Mouse (Mus musculus) hindbrain, embryonic 11.5 days (tissue): ENCODE results near the gene Ednra. TPM values are rescaled to one million over a fixed set of nuclear protein-coding genes. Genes with fewer than 3 reads are reported as not detected.
A peak's percentile ranks its signal among the peaks of the same experiment; 100 is the strongest.
"Not testable (repeated sequence)": the region's sequence is repeated elsewhere in the genome, so short reads cannot be mapped to it uniquely, and the experiment has no call there.

ENCODE experiments used
- ATAC-seq: fragments of 200-750 bp; cut with Nextera tagmentation; 2 replicates; pipeline ENCODE4 v1.8.0; 2017; ENCODE audit warnings: mild to moderate bottlenecking, moderate TSS enrichment, moderate library complexity; ENCODE audit not compliant: low FRiP score
- DNase-seq: peaks from one replicate; pipeline ENCODE4 v3.0.0-alpha.2; 2015; ENCODE audit warnings: low spot score
- H3K27ac ChIP-seq: fragments of 300-500 bp; sonication (generic); 2 replicates; pipeline ENCODE4 v1.5.1; 2014; ENCODE audit warnings: mild to moderate bottlenecking, low read depth, low read length
- H3K27me3 ChIP-seq: fragments of 300-500 bp; sonication (generic); 2 replicates; pipeline ENCODE4 v1.6.1; 2014; ENCODE audit warnings: mild to moderate bottlenecking, low read length, moderate library complexity, mixed read lengths; ENCODE audit not compliant: control insufficient read depth, insufficient read depth
- H3K36me3 ChIP-seq: fragments of 300-500 bp; sonication (generic); 2 replicates; pipeline ENCODE4 v1.6.1; 2014; ENCODE audit warnings: mild to moderate bottlenecking, low read length, moderate library complexity, mixed read lengths; ENCODE audit not compliant: control insufficient read depth, insufficient read depth
- H3K4me1 ChIP-seq: fragments of 300-500 bp; sonication (generic); replicated peaks from 2 replicates; pipeline ENCODE4 v1.6.1; 2014; ENCODE audit warnings: low read length, mixed read lengths; ENCODE audit not compliant: control insufficient read depth, insufficient read depth
- H3K4me2 ChIP-seq: fragments of 300-500 bp; sonication (generic); replicated peaks from 2 replicates; pipeline ENCODE4 v1.6.1; 2014; ENCODE audit warnings: mild to moderate bottlenecking, low read depth, low read length
- H3K4me3 ChIP-seq: fragments of 300-500 bp; sonication (generic); 2 replicates; pipeline ENCODE4 v1.5.1; 2014; ENCODE audit warnings: low read depth, low read length
- H3K9ac ChIP-seq: fragments of 300-500 bp; sonication (generic); 2 replicates; pipeline ENCODE4 v1.6.1; 2014; ENCODE audit warnings: low read depth, low read length
- H3K9me3 ChIP-seq: fragments of 300-500 bp; sonication (generic); 2 replicates; pipeline ENCODE4 v1.6.1; 2016; ENCODE audit warnings: low read length; ENCODE audit not compliant: control insufficient read depth
- WGBS: fragments of 180-500 bp; shearing (Covaris S2); extraction: QIAGEN DNeasy Blood & Tissue Kit; methylation state at CpG from one replicate; pipeline ENCODE4 v1.1.7; 2014; 5-methylcytosine and 5-hydroxymethylcytosine counted together
- polyA plus RNA-seq: library from polyadenylated mRNA; unstranded; fragments of >200 nt; fragmentation: Nextera tagmentation; extraction: Ambion mirVana; gene quantifications from 2 replicates; pipeline ENCODE4 v1.2.1, GENCODE M21; 2014

Ednra gene
- polyA plus RNA-seq, 1 experiment from 2014 or later = 23.9 TPM

DNA sequence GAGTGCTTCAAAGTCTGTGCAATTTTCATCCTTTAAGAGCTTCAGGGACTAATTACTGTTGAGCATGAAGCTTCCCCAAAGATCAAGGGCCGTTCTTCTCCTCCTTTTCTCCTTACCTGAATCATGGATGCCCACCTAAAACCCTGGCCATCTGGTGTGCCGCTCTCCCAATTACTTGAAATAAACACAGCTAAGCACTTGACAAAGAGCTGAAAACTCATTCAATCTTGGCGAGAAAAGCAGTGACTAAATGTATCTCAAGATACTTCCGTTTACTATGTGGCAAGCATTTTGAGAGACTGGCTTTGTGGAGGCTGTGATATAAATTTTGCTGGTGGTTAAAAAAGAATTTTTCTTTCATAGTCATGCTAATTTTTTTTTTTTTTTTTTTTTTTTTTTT lies 19.5 kb downstream of the Ednra start:
- WGBS = 93% methylated on average over 4 of the region's 4 CpGs
- ATAC-seq (no peak), DNase-seq (no peak)
- Histone ChIP-seq H3K9me3 (no peaks in the 10 kb centered on the region), H3K27me3 (no peaks in the 10 kb centered on the region), H3K4me3 (no peak overlapping the region), H3K9ac (no peak overlapping the region), H3K27ac (no peak overlapping the region), H3K36me3 (no peaks in the 10 kb centered on the region), H3K4me1 (no peaks in the 10 kb centered on the region), H3K4me2 (no peak overlapping the region)

DNA sequence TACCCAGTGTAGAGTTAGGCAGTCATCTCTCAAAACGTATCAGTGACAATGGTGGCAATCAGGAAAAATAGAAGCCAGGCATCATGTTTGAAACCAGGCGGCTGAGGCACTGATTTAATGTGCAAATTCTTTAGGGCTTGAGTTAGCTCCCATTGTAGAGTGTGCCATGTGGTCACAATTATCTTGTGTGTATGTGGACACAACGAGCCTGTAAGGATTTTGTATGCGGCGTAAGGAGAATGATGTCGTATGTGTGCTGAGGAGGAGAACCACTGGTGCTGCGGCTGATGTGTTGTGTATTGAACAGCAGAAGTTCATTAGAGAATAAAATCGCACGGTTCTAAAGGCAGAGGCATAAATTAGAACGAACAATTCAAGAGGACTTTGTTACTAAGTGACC lies 26.2 kb downstream of the Ednra start:
- WGBS = 84% methylated on average over 10 of the region's 10 CpGs
- no peak overlapping the region for H3K27ac ChIP-seq

DNA sequence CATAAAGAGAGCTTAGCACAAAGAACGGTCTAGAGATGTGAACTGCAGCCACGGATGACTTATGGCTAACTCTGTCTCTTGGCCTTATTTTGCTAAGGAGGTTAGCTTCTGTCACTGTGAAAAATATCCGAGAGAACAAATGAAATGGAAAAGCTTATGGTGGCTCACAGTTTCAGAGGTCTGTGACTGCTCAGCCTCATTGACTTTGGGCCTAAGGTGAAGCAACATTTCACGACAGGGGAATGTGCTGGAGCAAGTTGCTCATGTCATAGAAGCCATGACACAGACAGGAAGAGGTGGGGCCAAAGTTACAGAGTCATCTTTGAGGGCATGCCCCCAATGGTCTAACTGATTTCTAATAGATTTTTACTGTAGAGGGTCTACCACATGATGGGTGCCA lies 28.1 kb downstream of the Ednra start:
- DNase-seq = no peak
- no peak overlapping the region for H3K4me2 ChIP-seq
- H3K36me3 ChIP-seq = no peaks in the 10 kb centered on the region
- no peaks in the 10 kb centered on the region for H3K4me1 ChIP-seq
- no peak overlapping the region for H3K4me3 ChIP-seq
- no peak for ATAC-seq
- WGBS = 87% methylated on average over 4 of the region's 4 CpGs
- H3K27me3 ChIP-seq = no peaks in the 10 kb centered on the region
- H3K9ac ChIP-seq = no peak overlapping the region
- no peaks in the 10 kb centered on the region for H3K9me3 ChIP-seq
- no peak overlapping the region for H3K27ac ChIP-seq

More for the DNA sequence above, 26.2 kb downstream of the Ednra start:
- Histone ChIP-seq H3K9ac (no peak overlapping the region), H3K4me3 (no peak overlapping the region), H3K9me3 (no peaks in the 10 kb centered on the region), H3K4me2 (no peak overlapping the region), H3K36me3 (no peaks in the 10 kb centered on the region), H3K4me1 (no peaks in the 10 kb centered on the region), H3K27me3 (no peaks in the 10 kb centered on the region)
- no peak for ATAC-seq
- DNase-seq = no peak

DNA sequence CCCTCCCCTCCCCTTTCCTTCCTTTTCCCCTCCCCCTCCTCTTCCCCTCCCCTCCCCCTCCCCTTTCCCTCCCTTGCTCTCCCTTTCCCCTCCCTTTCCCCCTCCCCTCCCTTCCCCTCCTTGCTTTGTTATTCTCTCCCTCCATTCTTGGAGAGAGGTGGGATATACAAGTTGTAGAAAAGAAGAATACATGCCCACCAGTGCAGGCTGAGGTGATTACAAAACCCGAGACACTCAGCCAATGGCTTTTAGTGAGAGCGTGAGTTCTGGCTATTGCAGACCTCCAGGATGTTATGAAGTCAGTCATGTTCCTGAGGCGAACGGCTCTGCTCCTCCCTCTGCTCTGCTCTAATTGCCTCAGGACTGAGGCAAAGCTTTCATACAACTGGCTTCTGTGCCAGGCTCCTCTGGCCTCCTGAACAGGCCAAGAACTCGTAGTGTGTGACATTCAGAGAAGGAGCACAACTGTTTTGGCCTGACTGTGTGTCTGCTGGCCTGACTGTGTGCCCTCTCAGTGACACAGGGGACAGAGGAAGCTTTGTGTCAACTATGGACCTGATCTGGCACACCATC lies 28.7 kb downstream of the Ednra start:
- H3K9ac ChIP-seq = no peak overlapping the region
- 55% methylated on average over 5 of the region's 5 CpGs for WGBS
- H3K27ac ChIP-seq = no peak overlapping the region
- H3K27me3 ChIP-seq = no peaks in the 10 kb centered on the region
- no peaks in the 10 kb centered on the region for H3K36me3 ChIP-seq
- H3K9me3 ChIP-seq = no peaks in the 10 kb centered on the region
- no peak overlapping the region for H3K4me2 ChIP-seq
- H3K4me1 ChIP-seq = no peaks in the 10 kb centered on the region
- H3K4me3 ChIP-seq = no peak overlapping the region
- ATAC-seq (peak; percentile 38; the same call in 1 of the 2 replicates), DNase-seq (no peak)

DNA sequence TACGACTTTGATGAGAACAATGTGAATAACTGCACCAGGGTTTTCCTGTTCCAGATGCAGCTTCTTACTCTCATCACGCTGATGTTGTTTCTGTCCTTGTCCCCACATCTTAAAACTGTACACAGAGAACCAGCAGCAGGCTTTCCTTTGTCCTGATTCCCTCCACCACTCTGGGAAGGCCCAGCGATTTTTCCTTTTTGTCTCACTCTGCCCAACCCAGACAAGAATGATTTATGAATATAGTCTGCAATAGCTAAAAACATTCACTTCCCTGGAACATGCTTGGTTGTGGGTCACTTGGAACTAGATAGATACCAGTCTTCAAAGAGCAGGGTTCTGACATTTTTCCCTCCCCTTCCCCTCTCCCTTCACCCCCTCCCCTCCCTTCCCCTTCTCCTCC lies 29.2 kb downstream of the Ednra start:
- H3K9ac ChIP-seq = no peak overlapping the region
- H3K4me2 ChIP-seq = no peak overlapping the region
- no peaks in the 10 kb centered on the region for H3K36me3 ChIP-seq
- ATAC-seq = peak; percentile 33; the same call in 1 of the 2 replicates
- no peaks in the 10 kb centered on the region for H3K27me3 ChIP-seq
- WGBS = 74% methylated on average over 3 of the region's 3 CpGs
- no peaks in the 10 kb centered on the region for H3K4me1 ChIP-seq
- H3K27ac ChIP-seq = no peak overlapping the region
- DNase-seq = no peak
- no peaks in the 10 kb centered on the region for H3K9me3 ChIP-seq
- no peak overlapping the region for H3K4me3 ChIP-seq

DNA sequence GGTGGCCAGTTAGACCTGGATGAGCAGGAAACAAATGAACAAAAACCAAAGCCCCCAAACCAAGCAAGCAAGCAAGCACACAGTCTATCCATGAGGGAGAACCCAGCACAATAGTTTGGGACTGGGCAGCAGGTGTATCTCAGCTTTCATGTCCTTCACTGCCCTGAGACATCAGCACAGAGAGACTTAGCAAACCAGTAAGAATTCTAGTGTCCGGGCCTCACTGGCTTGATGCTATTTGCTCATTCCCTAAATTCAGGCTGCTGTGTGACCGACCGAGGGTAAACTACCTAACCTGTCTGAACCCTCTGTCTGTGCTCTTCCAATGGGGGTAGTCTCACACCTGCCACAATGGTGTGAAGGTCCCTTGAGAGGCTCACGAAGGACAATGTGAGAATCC lies 29.7 kb downstream of the Ednra start:
- H3K9me3 ChIP-seq = no peaks in the 10 kb centered on the region
- WGBS = 94% methylated on average over 4 of the region's 4 CpGs
- no peaks in the 10 kb centered on the region for H3K4me1 ChIP-seq
- no peak overlapping the region for H3K4me2 ChIP-seq
- no peaks in the 10 kb centered on the region for H3K36me3 ChIP-seq
- DNase-seq (no peak), ATAC-seq (no peak)
- no peak overlapping the region for H3K9ac ChIP-seq
- H3K27ac ChIP-seq = no peak overlapping the region
- no peaks in the 10 kb centered on the region for H3K27me3 ChIP-seq
- H3K4me3 ChIP-seq = no peak overlapping the region

DNA sequence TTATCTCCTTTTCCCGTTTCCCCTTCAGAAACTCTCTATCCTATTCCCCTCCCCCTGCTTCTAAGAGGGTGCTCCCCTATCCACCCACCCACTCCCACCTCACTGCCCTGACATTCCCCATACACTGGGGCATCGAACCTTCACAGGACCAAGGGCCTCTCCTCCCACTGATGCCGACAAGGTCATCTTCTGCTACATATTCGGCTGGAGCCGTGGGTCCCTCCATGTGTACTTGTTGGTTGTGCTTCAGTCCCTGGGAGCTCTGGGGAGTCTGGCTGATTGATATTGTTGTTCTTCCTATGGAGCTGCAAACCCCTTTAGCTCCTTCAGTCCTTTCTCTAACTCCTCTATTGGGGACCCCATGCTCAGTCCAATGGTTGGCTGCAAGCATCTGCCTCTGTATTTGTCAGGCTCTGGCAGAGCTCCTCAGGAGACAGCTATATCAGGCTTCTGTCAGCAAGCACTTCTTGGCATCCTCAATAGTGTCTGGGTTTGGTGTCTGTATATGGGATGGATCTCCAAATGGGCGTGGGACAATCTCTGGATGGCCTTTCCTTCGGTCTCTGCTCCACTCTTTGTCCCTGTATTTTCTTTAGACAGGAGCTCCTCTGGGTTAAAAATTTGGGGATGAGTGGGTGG lies 34.7 kb downstream of the Ednra start:
- H3K9me3 ChIP-seq, H3K36me3 ChIP-seq, H3K9ac ChIP-seq, DNase-seq, H3K4me1 ChIP-seq, H3K4me3 ChIP-seq, ATAC-seq, H3K27me3 ChIP-seq, H3K27ac ChIP-seq, H3K4me2 ChIP-seq: not testable (repeated sequence)
- WGBS = 83% methylated on average over 7 of the region's 7 CpGs

DNA sequence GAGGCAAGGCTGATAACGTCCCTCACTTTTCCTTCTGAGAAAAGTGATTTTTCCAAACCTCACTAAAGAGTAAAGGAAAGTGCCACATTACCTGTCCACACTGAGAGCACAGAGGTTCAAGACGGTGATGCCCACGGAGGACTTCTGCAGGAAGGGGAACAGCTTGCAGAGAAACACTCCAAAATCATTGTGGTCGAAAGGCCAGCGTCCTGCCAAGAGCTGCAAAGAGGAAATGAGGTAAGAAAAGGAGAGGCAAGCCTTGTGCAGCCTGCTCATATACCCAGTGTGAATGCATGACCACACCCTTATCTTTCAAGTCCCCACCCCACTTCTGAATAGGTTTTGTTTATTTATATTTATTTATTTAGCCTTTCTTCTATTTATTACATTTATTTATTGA lies 35.3 kb downstream of the Ednra start:
- no peak overlapping the region for H3K4me2 ChIP-seq
- no peak for DNase-seq
- no peak overlapping the region for H3K4me3 ChIP-seq
- ATAC-seq = no peak
- no peaks in the 10 kb centered on the region for H3K9me3 ChIP-seq
- no peak overlapping the region for H3K27ac ChIP-seq
- no peaks in the 10 kb centered on the region for H3K27me3 ChIP-seq
- H3K36me3 ChIP-seq = no peaks in the 10 kb centered on the region
- no peak overlapping the region for H3K9ac ChIP-seq
- WGBS = 83% methylated on average over 5 of the region's 5 CpGs
- H3K4me1 ChIP-seq = no peaks in the 10 kb centered on the region

DNA sequence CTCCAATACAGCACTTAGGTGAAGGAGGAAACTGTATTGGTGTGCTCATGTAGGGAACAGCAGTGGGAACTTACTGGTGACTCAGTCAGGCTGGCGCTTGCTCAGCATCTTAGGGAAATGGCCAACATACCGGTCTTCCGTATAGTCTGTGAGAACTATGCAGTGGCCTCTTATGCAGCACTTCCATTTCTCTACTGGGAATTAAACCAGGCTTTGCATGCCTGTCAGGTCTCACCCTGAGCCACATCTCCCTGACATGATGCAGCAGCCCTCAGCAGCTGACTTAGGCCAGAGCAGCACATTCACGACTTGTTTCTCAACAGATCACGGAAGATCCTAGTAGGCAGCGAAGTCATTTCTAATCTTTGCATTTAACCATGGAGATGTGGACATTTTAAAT lies 39.9 kb downstream of the Ednra start:
- Histone ChIP-seq H3K9ac (no peak overlapping the region), H3K4me3 (no peak overlapping the region), H3K27me3 (no peaks in the 10 kb centered on the region), H3K9me3 (no peaks in the 10 kb centered on the region), H3K36me3 (no peaks in the 10 kb centered on the region), H3K4me2 (no peak overlapping the region), H3K4me1 (no peaks in the 10 kb centered on the region), H3K27ac (no peak overlapping the region)
- 93% methylated on average over 6 of the region's 6 CpGs for WGBS
- no peak for DNase-seq
- ATAC-seq = no peak
